Mouse (Mus musculus): Measurements from ENCODE around the gene Fat3. TPM values are rescaled to one million over a fixed set of nuclear protein-coding genes. Genes with fewer than 3 reads are reported as not detected.

Gene Fat3
- total RNA-seq, 2 experiments from 2014 or later = 39.2 to 43.5 TPM

- no peak for DNase-seq (ENCODE audit: low spot score in 2 of 2)
Observed at GRCm38 (mm10) chr9:16256577-16257207, 244.4 kb downstream of the Fat3 start.

- no peak for DNase-seq (ENCODE audit: low spot score in 2 of 2)
Observed at GRCm38 (mm10) chr9:16246741-16247140, 254.3 kb downstream of the Fat3 start.

- no peak for DNase-seq (ENCODE audit: low spot score in 2 of 2)
Observed at GRCm38 (mm10) chr9:16231575-16231974, 269.5 kb downstream of the Fat3 start.

- DNase-seq (ENCODE audit: low spot score in 2 of 2) = no peak
Observed at GRCm38 (mm10) chr9:16228919-16229318, 272.2 kb downstream of the Fat3 start.

GRCm38 (mm10) chr9:16227398-16227797 lies 273.7 kb downstream of the Fat3 start:
- DNase-seq (ENCODE audit: low spot score in 2 of 2) = no peak

- no peak for DNase-seq (ENCODE audit: low spot score in 2 of 2)
Observed at GRCm38 (mm10) chr9:16226545-16226944, 274.5 kb downstream of the Fat3 start.

- DNase-seq (ENCODE audit: low spot score in 2 of 2) = peak; percentile 61 to 73
Observed at GRCm38 (mm10) chr9:16221885-16222284, 279.2 kb downstream of the Fat3 start.

- DNase-seq (ENCODE audit: low spot score in 2 of 2) = no peak
Observed at GRCm38 (mm10) chr9:16216235-16216634, 284.9 kb downstream of the Fat3 start.

GRCm38 (mm10) chr9:16214731-16215681 lies 286.1 kb downstream of the Fat3 start:
- peak; percentile 41 to 49 for DNase-seq (ENCODE audit: low spot score in 2 of 2)

- DNase-seq (ENCODE audit: low spot score in 2 of 2) = no peak
Observed at GRCm38 (mm10) chr9:16213324-16213723, 287.8 kb downstream of the Fat3 start.

GRCm38 (mm10) chr9:16212628-16213027 lies 288.5 kb downstream of the Fat3 start:
- DNase-seq (ENCODE audit: low spot score in 2 of 2) = peak in 1 of 2 experiments; percentile 16

GRCm38 (mm10) chr9:16212163-16212562 lies 288.9 kb downstream of the Fat3 start:
- DNase-seq (ENCODE audit: low spot score in 2 of 2) = peak in 1 of 2 experiments; percentile 13

- DNase-seq (ENCODE audit: low spot score in 2 of 2) = no peak
Observed at GRCm38 (mm10) chr9:16211468-16211867, 289.6 kb downstream of the Fat3 start.

- DNase-seq (ENCODE audit: low spot score in 2 of 2) = no peak
Observed at GRCm38 (mm10) chr9:16202296-16202695, 298.8 kb downstream of the Fat3 start.

- DNase-seq (ENCODE audit: low spot score in 2 of 2) = peak in 1 of 2 experiments; percentile 22
Observed at GRCm38 (mm10) chr9:16200948-16201347, 300.1 kb downstream of the Fat3 start.

GRCm38 (mm10) chr9:16186461-16186860 lies 314.6 kb downstream of the Fat3 start:
- DNase-seq (ENCODE audit: low spot score in 2 of 2) = no peak

GRCm38 (mm10) chr9:16169238-16169637 lies 331.8 kb downstream of the Fat3 start:
- no peak for DNase-seq (ENCODE audit: low spot score in 2 of 2)

GRCm38 (mm10) chr9:16168051-16168450 lies 333.0 kb downstream of the Fat3 start:
- no peak for DNase-seq (ENCODE audit: low spot score in 2 of 2)

- no peak for DNase-seq (ENCODE audit: low spot score in 2 of 2)
Observed at GRCm38 (mm10) chr9:16159366-16159765, 341.7 kb downstream of the Fat3 start.

- no peak for DNase-seq (ENCODE audit: low spot score in 2 of 2)
Observed at GRCm38 (mm10) chr9:16153580-16153930, 347.5 kb downstream of the Fat3 start.

- DNase-seq (ENCODE audit: low spot score in 2 of 2) = no peak
Observed at GRCm38 (mm10) chr9:16152756-16153579, 348.1 kb downstream of the Fat3 start.

Data from layer of hippocampus, postnatal 10 days (tissue).